Mouse (Mus musculus) adrenal gland, postnatal 25 days (tissue): ENCODE data around the gene Zfp445. TPM values are rescaled to one million over a fixed set of nuclear protein-coding genes. Genes with fewer than 3 reads are reported as not detected.
"Not testable (repeated sequence)": the region's sequence is repeated elsewhere in the genome, so short reads cannot be mapped to it uniquely, and the experiment has no call there.

Source experiments
- DNase-seq: peaks from one replicate; pipeline ENCODE4 v3.0.0; 2021; ENCODE audit warnings: mixed read lengths
- long read RNA-seq: library from polyadenylated mRNA; stranded (forward); transcript quantifications from one replicate; pipeline ENCODE4 v2.0.0, GENCODE M21; 2021
- total RNA-seq: library from RNA; stranded (reverse); gene quantifications from 2 replicates; pipeline ENCODE4 v1.2.3, GENCODE M21; 2021

Zfp445 gene
- 118 and 138 TPM in 2 replicates for total RNA-seq
- long read RNA-seq, full-length matches to known transcripts: 4 of 38 reads
- long read RNA-seq, partial matches to known transcripts: 0 of 38 reads
- long read RNA-seq, other reads (novel, unspliced or antisense): 34 of 38 reads

DNA sequence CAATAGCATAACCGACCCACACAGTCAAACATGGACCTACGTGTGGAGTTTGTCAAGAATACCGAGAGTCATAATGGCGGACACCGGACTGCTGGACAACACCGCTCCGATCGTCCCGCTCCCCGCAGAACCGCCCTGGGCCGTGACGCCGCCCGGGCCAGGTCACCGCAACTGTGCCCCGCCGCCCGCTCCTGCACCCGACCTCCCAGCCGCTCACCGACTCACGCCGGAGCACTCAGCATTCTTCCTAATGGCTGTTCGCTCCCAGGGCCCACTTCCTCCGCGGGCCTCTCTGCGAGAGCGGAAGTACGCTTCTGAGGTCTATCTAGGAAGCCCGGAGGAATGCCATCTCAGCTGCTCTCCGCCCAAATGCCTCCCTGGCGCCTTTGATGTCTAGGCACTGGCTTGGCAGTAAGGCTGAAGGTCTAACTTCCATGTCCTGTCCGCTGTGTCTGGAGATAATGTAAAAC lies at the start of gene Zfp445:
Zfp445 (minus strand) TSS at position 310 of the 470 bp plus-strand sequence.
- DNase-seq: peak; percentile 75

DNA sequence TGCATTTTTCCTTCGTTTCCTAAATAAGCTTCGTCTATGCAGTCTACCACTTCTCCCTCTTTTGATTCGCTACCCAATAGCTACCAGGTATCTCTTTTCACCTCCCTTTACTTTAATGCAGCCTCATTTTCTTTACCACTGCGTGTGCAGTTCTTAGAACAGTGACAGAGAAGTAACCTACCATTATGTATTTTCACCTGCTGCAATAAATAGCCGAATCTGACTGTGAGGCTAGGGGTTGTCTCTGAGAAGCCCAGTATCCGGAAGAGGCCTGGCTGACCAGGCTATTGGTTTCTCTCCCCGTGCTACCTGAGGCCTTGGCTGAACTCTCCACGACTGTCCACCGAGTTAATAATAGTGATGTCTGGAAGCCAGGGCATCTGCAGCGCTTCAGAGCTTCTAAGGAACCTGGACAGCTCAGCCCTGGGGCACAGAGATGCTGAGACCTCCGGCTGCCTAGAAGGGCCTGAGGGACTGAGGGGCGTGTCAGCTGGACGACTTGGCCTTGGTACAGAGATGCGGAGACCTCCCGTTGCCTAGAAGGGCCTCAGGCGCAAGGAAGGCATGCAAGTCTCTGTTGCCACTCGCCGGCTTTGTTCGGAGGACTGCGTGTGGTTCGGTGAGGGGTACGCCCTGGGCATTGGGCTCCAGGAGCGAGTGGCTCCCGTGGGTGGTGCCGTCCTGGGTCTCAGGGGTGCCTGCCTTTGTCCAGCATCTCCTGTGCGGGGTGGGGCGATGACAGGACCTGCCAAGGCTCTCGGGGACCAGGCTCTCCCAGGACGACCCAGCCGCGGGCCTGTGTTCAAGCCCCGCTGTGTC lies 37.1 kb upstream of the Zfp445 start:
- DNase-seq: peak; percentile 51

DNA sequence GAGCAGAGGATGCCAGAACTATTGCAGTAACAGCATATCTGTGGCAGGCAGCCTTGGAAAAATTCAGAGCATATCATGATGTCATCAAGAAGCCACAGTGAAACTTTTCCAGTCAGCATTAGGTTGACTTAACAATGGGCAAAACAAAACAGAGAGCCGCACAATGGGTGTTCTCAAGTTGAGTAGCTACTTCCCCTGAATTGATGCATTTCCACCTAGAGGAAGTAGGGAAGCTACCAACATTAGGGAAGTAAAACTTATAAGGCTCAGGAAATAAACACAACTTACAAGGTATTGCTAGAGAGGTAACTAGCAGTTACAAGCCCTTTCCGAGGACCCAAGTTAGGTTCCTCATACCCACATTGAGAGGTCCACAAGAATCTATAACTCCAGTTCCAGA lies 35.2 kb upstream of the Zfp445 start:
- DNase-seq: no peak

DNA sequence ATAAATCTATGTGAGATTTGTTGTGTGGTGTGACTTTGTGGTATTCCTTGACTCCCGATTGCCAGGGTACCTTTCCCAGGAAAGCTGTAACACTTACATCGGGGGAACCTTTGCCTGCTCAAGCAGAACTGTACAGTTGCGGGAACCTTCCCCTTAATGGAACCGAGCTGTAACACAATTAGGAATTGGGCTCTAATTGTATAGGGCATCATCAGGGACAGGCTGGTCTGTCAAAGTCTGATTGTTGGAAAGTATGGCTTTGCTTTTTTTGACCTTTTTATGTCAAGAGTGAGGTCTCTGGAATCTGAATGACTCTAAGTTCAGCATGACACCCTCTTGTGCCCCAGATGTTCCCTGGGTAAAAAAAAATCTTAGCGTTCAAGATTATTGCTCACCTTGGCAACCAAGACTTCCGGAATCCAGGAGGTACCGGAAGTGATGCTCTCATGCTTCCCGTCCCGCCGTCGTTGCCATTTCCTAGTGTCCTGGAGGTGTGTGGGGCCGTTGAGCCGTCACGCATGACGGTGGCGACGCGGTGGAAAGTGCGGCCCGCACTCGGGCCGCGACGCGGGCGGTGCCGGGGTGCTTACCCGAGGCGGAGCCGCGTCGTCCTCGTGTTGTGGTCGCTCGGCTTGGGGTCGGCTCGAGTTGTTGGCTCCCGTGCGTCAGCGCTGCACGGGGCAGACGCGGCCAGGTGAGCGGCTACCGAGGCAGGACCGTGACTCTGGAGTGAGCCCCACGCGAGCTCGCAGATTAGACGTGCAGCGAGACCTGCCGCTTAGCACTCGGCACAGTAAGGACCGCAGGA lies 20.8 kb upstream of the Zfp445 start:
- peak; percentile 54 for DNase-seq

DNA sequence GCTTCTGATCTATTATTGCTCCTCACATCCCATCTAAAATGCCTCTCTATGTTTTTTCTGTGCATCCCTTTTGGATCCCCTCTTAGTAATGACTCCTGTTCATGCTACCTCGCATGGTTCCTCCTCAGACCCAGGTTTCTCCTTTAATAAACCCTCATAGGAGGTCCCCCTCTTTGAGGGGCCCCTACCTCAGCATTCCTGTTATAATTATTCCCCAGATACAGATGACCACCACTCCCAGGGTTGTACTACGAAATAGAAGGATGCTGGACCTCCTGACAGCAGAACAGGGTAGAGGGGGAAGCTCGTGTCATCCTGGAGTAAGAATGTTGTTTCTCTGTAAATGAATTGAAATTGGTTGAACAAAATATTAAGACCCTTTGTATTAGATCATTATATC lies 19.6 kb upstream of the Zfp445 start, which contains the start of gene Zkscan7:
Zkscan7 (plus strand) TSS at position 301 of the 400 bp plus-strand sequence.
- no peak for DNase-seq

DNA sequence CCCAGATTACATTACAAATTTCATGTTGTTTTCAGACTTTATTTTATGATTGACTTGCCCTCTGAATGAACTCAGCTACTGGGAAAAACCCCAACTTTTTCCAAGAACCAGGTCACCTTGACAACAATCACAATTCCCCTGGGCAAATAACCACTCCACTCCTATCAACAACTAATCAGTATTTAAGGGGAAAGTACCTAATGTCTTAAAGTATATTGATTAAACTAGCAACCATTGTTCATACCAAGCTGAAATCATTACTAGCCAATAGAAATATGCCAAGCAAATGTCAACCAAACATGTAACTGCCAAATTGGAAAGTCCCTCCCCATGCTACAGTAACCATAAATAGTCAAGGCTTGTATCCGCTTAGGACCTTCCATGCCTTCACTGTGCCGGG lies 9.3 kb upstream of the Zfp445 start:
- DNase-seq: no peak

DNA sequence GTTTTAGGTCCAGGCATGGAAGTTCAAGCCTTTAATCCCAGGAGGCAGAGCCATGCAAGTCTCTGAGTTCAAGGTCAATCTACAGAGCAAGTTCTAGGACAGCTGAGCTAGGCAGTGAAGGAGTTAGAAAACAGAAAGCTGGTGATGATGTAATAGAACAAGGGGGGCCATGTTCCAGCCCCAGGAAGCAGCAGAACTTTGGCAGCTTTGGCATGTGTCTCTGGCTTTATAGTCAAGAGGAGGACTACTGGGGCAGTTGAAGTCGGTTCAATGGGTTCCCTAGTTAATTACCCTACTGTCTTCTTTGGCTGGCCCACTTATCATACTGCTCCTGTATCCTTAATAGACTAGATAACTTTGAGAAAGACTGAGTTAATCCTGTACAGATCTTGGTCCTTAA lies 8.8 kb upstream of the Zfp445 start:
- no peak for DNase-seq

DNA sequence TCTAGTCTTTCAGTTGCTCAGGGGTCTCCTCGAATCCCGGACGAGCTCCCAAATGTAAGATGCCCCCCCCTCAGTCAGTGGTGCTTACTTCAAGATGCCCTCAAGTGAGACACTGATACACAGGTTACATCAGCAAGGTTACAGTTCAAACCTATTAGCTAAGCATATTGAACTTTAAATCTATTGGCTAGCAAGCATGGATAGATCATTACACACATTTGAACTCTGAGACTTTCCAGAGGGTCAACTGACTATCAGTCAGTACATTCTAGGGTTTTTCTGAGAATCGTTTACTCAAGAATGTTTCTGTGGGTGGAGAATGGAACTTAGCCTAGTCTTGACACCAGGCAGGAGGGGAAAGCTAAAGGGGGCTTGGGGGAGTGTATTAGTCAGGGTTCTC lies 6.8 kb upstream of the Zfp445 start:
- no peak for DNase-seq

DNA sequence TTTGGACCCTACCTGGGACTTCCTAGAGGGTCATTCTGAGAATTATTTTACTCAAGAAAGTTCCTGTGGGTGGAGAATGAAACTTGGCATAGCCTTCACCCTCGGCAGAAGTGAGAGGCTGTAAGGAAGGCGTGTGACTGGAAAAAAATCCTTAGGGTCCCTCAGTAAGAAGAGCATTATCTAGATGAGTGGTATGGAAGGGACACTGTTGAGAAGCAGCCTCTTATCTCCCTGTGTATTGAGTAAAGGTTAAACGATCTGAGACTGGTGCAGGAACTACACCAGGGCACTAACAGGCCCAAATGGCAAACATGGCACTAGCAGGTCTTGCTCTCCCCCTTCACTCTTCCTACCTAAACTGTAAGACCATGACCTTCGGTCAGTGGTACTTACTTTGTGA lies 386 bp upstream of the Zfp445 start:
- no peak for DNase-seq

DNA sequence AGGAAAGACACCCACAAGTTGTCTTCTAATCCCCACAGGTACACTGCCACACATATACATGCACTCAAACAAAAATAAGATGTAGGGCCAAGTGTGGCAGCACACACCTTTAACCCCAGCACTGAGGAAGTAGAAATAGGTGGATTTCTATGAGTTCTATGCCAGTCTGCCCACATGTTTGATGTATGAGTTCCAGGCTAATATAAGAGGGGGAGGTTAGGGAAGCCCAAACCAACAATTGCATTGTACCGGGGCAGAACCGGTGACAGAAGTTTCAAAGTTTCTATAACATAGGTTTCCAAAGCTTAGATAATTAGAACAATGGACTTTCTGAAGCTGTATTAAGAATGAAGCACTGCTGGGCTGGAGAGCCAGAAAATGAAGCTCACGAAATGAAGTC lies 958 bp downstream of the Zfp445 start:
- no peak for DNase-seq

DNA sequence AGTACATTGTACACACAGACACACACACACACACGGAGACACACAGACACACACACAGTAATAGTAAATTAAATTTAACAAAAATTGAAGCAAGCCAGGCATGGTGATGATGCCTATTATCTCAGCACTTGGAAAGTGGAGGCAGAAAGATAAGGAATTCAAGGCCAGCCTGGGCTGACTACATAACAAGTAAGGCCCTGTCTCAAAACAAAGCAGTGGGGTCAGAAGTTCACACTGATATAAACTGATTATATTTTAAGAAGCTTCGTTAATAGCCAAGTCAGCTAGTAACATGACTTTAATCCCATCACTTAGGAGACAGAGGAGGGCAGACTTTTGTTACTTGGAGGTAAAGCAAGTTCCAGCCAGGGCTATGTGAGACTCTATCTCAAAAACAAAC lies 2.1 kb downstream of the Zfp445 start:
- no peak for DNase-seq

DNA sequence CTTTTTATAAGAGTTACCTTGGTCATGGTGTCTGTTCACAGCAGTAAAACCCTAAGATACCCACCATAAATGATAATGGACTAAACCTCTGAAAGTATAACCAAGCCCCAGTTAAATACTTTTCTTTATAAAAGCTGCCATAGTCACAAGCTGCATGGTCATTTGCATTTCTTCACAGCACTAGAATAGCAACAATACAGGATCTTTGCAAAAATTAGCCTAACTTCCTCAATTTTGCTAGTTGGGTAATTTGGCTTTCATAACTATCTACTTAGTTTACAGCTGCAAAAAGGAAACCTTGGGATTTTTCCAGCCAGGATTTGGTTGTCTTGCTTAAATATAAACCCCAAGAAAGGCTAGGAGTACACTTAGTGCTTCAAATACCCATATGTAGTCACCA lies 5.1 kb downstream of the Zfp445 start:
- DNase-seq: no peak

DNA sequence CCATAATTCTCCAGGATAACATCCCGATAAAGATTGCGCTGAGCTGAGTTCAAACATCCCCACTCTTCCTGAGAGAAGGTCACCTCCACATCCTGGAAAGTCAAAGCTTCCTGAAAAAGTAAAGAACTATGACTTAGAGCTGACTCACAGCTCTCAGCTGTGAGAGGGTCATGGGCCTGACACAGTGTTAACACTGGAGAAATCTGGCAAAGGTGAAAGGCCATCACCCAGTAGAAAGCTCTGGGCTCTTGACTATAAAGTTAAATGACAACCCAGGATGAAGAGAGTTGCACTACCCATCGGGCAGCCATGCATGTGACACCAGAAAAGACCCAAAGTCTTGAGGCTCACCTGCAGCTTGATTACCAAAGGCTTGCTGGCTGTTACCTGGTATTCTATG lies 9.1 kb downstream of the Zfp445 start:
- DNase-seq: no peak

DNA sequence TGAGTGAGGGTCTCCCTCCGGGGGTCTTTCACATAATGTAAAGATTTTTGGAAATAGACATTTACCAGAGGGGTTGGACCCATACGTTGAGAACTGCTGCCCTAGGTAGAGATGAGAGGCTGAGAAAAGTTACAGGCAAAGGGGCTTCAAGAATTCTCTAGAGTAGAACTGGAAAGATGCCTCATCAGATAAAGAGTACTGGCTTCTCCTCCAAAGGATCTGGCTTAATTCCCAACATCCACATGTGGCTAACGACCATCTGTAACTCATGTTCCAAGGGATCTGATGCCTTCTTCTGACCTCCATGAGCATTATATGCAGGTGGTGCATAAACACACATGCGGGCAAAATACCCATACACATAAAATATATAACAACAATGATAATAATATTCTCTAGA lies 10.2 kb downstream of the Zfp445 start:
- no peak for DNase-seq

DNA sequence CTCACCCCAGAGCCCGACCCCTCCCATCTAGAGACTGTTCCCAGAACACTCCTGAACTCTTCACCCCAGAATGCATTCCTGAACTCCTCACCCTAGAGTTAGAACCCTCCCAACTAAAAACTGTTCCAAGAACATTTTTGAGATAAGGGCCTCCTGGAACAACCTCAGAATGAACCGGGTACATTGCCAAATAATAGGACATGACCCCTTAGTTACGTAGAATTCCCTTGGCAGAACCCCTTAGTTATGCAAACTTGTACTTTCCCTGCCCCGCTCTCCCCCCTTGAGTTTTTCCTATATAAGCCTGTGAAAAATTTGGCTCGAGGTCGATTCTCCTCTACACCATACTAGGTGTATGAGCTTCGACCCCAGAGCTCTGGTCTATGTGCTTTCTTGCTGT lies 10.7 kb downstream of the Zfp445 start:
- not testable (repeated sequence) for DNase-seq

DNA sequence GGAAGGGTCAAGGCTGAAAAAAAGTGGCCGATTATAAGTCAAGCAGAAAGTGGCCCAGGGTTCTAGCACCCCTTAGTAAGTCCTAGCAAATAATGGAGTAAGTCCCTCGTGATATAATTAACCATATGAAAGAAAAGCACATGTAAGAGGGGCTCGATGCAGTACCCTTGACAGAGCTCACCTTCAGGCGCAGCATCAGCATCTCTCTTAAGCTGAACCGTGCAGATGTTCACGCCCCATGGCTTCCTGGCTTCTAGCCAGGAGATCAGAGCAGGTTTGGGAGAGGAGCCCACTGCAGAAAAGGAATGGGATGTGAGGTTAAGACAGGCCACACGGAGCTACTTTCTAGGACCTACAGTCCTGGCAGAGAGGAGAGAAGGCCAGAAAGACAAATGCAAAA lies 11.3 kb downstream of the Zfp445 start:
- no peak for DNase-seq

DNA sequence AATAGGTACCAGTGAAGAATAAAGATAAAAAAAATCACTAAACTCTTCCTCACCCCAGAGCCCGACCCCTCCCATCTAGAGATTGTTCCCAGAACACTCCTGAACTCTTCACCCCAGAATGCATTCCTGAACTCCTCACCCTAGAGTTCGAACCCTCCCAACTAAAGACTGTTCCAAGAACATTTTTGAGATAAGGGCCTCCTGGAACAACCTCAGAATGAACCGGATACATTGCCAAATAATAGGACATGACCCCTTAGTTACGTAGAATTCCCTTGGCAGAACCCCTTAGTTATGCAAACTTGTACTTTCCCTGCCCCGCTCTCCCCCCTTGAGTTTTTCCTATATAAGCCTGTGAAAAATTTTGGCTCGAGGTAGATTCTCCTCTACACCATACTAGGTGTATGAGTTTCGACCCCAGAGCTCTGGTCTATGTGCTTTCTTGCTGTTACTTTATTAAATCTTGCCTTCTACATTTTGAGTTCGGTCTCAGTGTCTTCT lies 17.9 kb downstream of the Zfp445 start:
- DNase-seq: not testable (repeated sequence)

DNA sequence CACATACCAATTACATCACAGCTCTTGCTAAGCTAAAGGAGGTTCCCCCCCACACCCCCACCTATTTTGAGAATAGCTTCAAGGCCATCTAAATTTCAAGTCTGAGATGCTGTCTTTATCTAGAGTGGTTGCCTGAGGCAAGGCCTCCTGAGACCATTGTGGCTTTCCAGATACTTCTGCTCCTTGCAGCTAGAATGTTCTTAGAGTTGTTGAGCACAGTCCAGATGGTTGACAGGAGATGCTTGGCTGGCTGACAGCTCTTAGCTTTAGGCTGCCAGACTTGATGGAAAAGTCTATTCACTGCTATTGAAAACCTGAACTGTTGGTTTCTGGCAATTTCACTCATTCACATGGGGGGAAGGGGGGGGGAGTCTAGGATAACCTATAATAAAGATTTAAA lies 19.6 kb downstream of the Zfp445 start:
- DNase-seq: no peak

DNA sequence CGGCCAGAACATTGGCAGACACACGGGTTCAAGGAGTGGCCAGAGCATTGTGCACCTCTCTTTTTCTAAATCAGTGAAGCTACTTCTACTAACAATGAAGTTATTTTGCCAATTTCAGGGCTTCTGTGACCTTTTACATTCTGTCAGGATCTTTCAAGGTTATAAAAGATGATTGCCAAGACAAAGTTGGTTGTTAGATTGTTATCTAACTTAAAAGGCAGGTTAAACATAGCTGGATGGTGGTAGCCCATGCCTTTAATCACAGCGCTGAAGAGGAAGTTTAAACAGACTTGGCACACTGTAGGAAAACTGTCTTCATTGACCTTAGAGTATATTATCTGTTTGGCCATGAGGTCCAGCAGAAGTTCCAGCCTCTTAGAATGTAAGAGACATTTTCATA lies 20.2 kb downstream of the Zfp445 start:
- DNase-seq: no peak

DNA sequence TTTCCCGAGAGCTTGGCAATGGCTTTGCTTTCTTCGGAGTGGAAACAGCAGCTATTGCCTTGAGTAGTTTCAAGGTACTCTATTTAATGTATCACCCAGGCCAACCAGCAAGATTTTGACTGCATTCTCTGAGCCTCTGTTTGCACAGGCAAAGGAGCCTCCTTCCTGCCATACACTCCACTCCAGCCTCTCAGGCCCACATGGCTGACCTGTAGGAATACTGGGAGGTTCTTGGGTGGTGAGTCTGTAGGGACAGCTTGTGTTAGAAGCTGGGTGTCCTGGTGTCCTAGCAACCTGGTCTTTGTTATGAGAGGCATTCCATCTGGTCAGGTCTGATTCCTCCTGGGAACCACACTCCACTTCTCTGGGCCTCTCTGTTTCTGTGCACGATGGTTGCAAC lies 22.0 kb downstream of the Zfp445 start, which contains the start of gene Gm35549:
Gm35549 (minus strand) TSS at position 276 of the 400 bp plus-strand sequence.
- DNase-seq: no peak

DNA sequence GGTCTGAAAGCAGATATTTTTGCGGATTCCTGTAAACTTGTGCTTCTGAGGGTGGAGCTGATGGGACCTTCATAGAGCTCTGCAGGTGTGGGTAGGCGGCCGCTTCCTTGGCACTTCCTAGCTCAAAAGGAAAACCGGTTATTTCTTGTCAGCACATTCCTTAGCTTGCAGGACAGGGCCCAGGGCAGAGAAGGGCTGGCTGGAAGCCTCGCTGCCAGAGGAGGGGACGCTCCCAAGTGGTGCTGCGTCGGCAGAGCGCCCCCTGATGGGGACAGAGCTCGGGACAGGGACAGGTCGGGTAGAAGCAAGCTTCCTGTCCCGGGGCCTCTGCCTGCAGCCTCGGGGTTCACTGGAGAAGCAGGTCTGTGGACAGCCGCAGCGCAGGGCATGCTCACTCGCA lies 28.1 kb downstream of the Zfp445 start:
- peak; percentile 47 for DNase-seq

DNA sequence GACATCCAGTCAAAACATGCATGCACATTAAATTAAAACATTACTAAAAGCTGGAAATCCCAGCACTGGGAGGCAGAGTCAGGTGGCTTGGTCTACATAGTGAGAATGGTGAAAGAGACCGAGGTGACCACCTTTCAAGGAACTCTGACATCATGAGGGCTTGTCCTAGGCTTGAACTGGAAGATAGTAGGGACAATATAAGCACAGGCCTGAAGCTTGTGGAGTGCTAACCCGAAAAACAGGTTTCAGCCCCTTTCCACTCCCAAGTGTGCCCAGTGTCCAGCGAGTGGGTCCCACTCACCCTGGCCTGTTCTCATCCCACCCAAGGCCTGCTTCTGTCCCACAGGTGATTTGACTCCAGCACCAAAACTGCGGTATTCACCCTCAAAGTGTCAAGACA lies 28.6 kb downstream of the Zfp445 start:
- no peak for DNase-seq

DNA sequence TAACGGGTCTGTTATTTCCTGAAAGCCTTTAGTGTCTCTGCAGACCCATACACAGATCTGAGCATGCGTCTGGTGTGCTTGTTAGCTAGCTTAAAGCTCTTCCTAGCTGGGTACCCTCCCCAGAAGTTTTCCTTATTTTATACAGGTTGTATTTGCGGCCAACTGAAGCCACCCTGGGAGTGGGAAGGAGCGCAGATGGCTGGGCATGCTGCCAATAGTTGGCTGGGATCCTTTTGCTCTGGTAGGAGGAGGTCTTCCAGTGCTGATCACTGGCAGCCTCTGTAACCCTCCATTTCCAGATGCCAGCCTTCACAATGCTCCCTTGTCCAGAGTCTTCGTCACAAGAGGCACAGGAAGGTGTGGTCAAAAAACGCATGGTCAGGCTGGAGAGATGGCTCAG lies 29.0 kb downstream of the Zfp445 start:
- peak; percentile 68 for DNase-seq
